Mouse (Mus musculus) heart, embryonic 14.5 days (tissue): Measurements from ENCODE around the gene Klhl26. TPM values are rescaled to one million over a fixed set of nuclear protein-coding genes. Genes with fewer than 3 reads are reported as not detected.

ENCODE experiments used
- ATAC-seq: fragments of 200-750 bp; cut with Nextera tagmentation; 2 replicates; pipeline ENCODE4 v1.8.0; 2017; ENCODE audit warnings: low read depth, moderate TSS enrichment; ENCODE audit not compliant: insufficient number of reproducible peaks, insufficient read depth, low FRiP score
- H3K27ac ChIP-seq, 2 experiments: fragments of 200-500 bp in 1 of 2; fragments of 300-500 bp in 1 of 2; sonication (generic) in 1 of 2; replicated peaks in 1 of 2; 2 replicates each; pipeline ENCODE4 v1.5.1; 2012 to 2014; ENCODE audit warnings: low read depth in 2 of 2, low read length in 2 of 2, control low read depth in 1 of 2, mild to moderate bottlenecking in 1 of 2, mixed read lengths in 1 of 2; ENCODE audit not compliant: control insufficient read depth in 1 of 2, insufficient read depth in 1 of 2
- H3K27me3 ChIP-seq: fragments of 300-500 bp; sonication (generic); 2 replicates; pipeline ENCODE4 v1.6.1; 2014; ENCODE audit warnings: mild to moderate bottlenecking, low read length, control low read depth; ENCODE audit not compliant: control insufficient read depth, insufficient read depth
- H3K36me3 ChIP-seq: fragments of 300-500 bp; sonication (generic); 2 replicates; pipeline ENCODE4 v1.6.1; 2014; ENCODE audit warnings: mild to moderate bottlenecking, control low read depth, low read length, mixed read lengths; ENCODE audit not compliant: control insufficient read depth, insufficient read depth
- H3K4me1 ChIP-seq, 2 experiments: fragments of 200-500 bp in 1 of 2; fragments of 300-500 bp in 1 of 2; sonication (generic) in 1 of 2; 2 replicates each; pipeline ENCODE4 v1.6.1; 2012 to 2014; ENCODE audit warnings: low read length in 2 of 2, control low read depth in 1 of 2, mixed read lengths in 1 of 2; ENCODE audit not compliant: control insufficient read depth in 2 of 2, insufficient read depth in 2 of 2
- H3K4me2 ChIP-seq: fragments of 300-500 bp; sonication (generic); 2 replicates; pipeline ENCODE4 v1.6.1; 2014; ENCODE audit warnings: mild to moderate bottlenecking, low read length
- H3K4me3 ChIP-seq, 2 experiments: fragments of 200-500 bp in 1 of 2; fragments of 300-500 bp in 1 of 2; sonication (generic) in 1 of 2; 2 replicates each; pipeline ENCODE4 v1.5.1; 2012 to 2014; ENCODE audit warnings: low read length in 2 of 2, mild to moderate bottlenecking in 2 of 2, control low read depth in 1 of 2, low read depth in 1 of 2, moderate library complexity in 1 of 2; ENCODE audit not compliant: control insufficient read depth in 1 of 2, insufficient read depth in 1 of 2
- H3K9ac ChIP-seq: fragments of 300-500 bp; sonication (generic); 2 replicates; pipeline ENCODE4 v1.6.1; 2014; ENCODE audit warnings: mild to moderate bottlenecking, low read length
- H3K9me3 ChIP-seq: fragments of 300-500 bp; sonication (generic); 2 replicates; pipeline ENCODE4 v1.6.1; 2016; ENCODE audit warnings: low read length, control low read depth; ENCODE audit not compliant: control insufficient read depth
- WGBS: fragments of 180-500 bp; shearing (Covaris S2); extraction: QIAGEN DNeasy Blood & Tissue Kit; methylation state at CpG from one replicate; pipeline ENCODE4 v1.1.7; 2014; 5-methylcytosine and 5-hydroxymethylcytosine counted together
- polyA plus RNA-seq: library from polyadenylated mRNA; unstranded; fragments of >200 nt; fragmentation: Nextera tagmentation; extraction: Ambion mirVana; gene quantifications from 2 replicates; pipeline ENCODE4 v1.2.1, GENCODE M21; 2014

The Klhl26 gene
- 9.6 and 9.8 TPM in 2 replicates for polyA plus RNA-seq

- H3K27ac ChIP-seq: peak within 1 kb of the TSS in 1 of 2 experiments; percentile 7; a peak in 1 of 4 replicates
- peak within 1 kb of the TSS; percentile 88 for H3K9ac ChIP-seq
- peaks cover 12% of the 10 kb centered on the region for H3K27me3 ChIP-seq
- ATAC-seq: peak; percentile 90
- H3K4me2 ChIP-seq: peak within 1 kb of the TSS; percentile 89
- H3K9me3 ChIP-seq: no peaks in the 10 kb centered on the region
- no peaks in the 10 kb centered on the region for H3K36me3 ChIP-seq
- H3K4me1 ChIP-seq: peaks cover 9 to 12% of the 10 kb centered on the region in 2 experiments; a peak in 3 of 4 replicates
- H3K4me3 ChIP-seq: peak within 1 kb of the TSS; percentile 57 to 80
- WGBS: under 1% methylated on average over 53 of the region's 53 CpGs
Observed at GRCm38 (mm10) chr8:70476333-70477268, at the start of gene Klhl26. Gene Klhl26 (minus strand): TSS chr8:70476968.

GRCm38 (mm10) chr8:70522592-70523403 is 46.0 kb upstream of the Klhl26 start:
- Histone ChIP-seq H3K4me1 (peaks cover 2 to 8% of the 10 kb centered on the region in 2 experiments; a peak in 3 of 4 replicates), H3K27me3 (no peaks in the 10 kb centered on the region), H3K4me3 (peak overlapping the region; percentile 86), H3K9ac (peak overlapping the region; percentile 90), H3K4me2 (peak overlapping the region; percentile 72), H3K27ac (peak overlapping the region; percentile 86 to 87), H3K36me3 (peaks cover 24% of the 10 kb centered on the region), H3K9me3 (no peaks in the 10 kb centered on the region)
- WGBS: under 1% methylated on average over 49 of the region's 51 CpGs
- ATAC-seq: peak; percentile 78

GRCm38 (mm10) chr8:70519606-70520005 is 42.8 kb upstream of the Klhl26 start:
- peaks cover 48% of the 10 kb centered on the region for H3K36me3 ChIP-seq
- no peaks in the 10 kb centered on the region for H3K27me3 ChIP-seq
- 52% methylated on average over 2 of the region's 2 CpGs for WGBS
- H3K4me2 ChIP-seq: no peak overlapping the region
- peaks cover 2 to 3% of the 10 kb centered on the region in 2 experiments; a peak in 2 of 4 replicates for H3K4me1 ChIP-seq
- ATAC-seq: no peak
- H3K4me3 ChIP-seq: no peak overlapping the region
- H3K9me3 ChIP-seq: no peaks in the 10 kb centered on the region
- H3K27ac ChIP-seq: no peak overlapping the region
- no peak overlapping the region for H3K9ac ChIP-seq

- Histone ChIP-seq H3K9ac (no peak overlapping the region), H3K9me3 (no peaks in the 10 kb centered on the region), H3K4me3 (no peak overlapping the region), H3K27ac (no peak overlapping the region), H3K36me3 (peaks cover 52% of the 10 kb centered on the region), H3K4me1 (peaks cover 2 to 3% of the 10 kb centered on the region in 2 experiments; a peak in 2 of 4 replicates), H3K4me2 (no peak overlapping the region), H3K27me3 (no peaks in the 10 kb centered on the region)
- 87% methylated on average over 6 of the region's 6 CpGs for WGBS
- no peak for ATAC-seq
Observed at GRCm38 (mm10) chr8:70519043-70519442, 42.3 kb upstream of the Klhl26 start.

- Histone ChIP-seq H3K36me3 (peaks cover 62% of the 10 kb centered on the region), H3K27me3 (no peaks in the 10 kb centered on the region), H3K4me1 (peaks cover 0 to 7% of the 10 kb centered on the region in 2 experiments), H3K4me3 (no peak overlapping the region), H3K4me2 (no peak overlapping the region), H3K27ac (no peak overlapping the region), H3K9me3 (no peaks in the 10 kb centered on the region), H3K9ac (no peak overlapping the region)
- 78% methylated on average over 10 of the region's 10 CpGs for WGBS
- no peak for ATAC-seq
Observed at GRCm38 (mm10) chr8:70517940-70518643, 41.3 kb upstream of the Klhl26 start.

GRCm38 (mm10) chr8:70513441-70513840 is 36.7 kb upstream of the Klhl26 start:
- no peaks in the 10 kb centered on the region for H3K9me3 ChIP-seq
- ATAC-seq: no peak
- H3K27me3 ChIP-seq: no peaks in the 10 kb centered on the region
- H3K9ac ChIP-seq: peak overlapping the region; percentile 16; the same call in 1 of the 2 replicates
- H3K4me1 ChIP-seq: peaks cover 7 to 27% of the 10 kb centered on the region in 2 experiments
- H3K27ac ChIP-seq: 0 out of 4 replicates have a peak overlapping the region, but pooled peaks of 1 of the 2 experiments have one; percentile 19
- peaks cover 63% of the 10 kb centered on the region for H3K36me3 ChIP-seq
- no peak overlapping the region for H3K4me2 ChIP-seq
- H3K4me3 ChIP-seq: no peak overlapping the region
- 40% methylated on average over 2 of the region's 2 CpGs for WGBS
